Mouse (Mus musculus) liver, embryonic 12.5 days (tissue): ENCODE data around the gene Wasf1. TPM values are rescaled to one million over a fixed set of nuclear protein-coding genes. Genes with fewer than 3 reads are reported as not detected.

ENCODE experiments used
- ATAC-seq: fragments of 200-750 bp; cut with Nextera tagmentation; 2 replicates; pipeline ENCODE4 v1.8.0; 2017; ENCODE audit warnings: moderate number of reproducible peaks, mild to moderate bottlenecking, moderate library complexity
- H3K27ac ChIP-seq: fragments of 300-500 bp; sonication (generic); 2 replicates; pipeline ENCODE4 v1.5.1; 2016; ENCODE audit warnings: mild to moderate bottlenecking
- H3K27me3 ChIP-seq: fragments of 300-500 bp; sonication (generic); replicated peaks from 2 replicates; pipeline ENCODE4 v1.6.1; 2016; ENCODE audit warnings: mild to moderate bottlenecking, moderate library complexity
- H3K36me3 ChIP-seq: fragments of 300-500 bp; sonication (generic); 2 replicates; pipeline ENCODE4 v1.6.1; 2016; ENCODE audit warnings: mild to moderate bottlenecking, moderate library complexity
- H3K4me1 ChIP-seq: fragments of 300-500 bp; sonication (generic); 2 replicates; pipeline ENCODE4 v1.6.1; 2016
- H3K4me2 ChIP-seq: fragments of 300-500 bp; sonication (generic); 2 replicates; pipeline ENCODE4 v1.6.1; 2016; ENCODE audit warnings: mild to moderate bottlenecking, moderate library complexity
- H3K4me3 ChIP-seq: fragments of 300-500 bp; sonication (generic); 2 replicates; pipeline ENCODE4 v1.5.1; 2016; ENCODE audit warnings: mild to moderate bottlenecking, moderate library complexity
- H3K9ac ChIP-seq: fragments of 300-500 bp; sonication (generic); 2 replicates; pipeline ENCODE4 v1.6.1; 2016; ENCODE audit warnings: mild to moderate bottlenecking, moderate library complexity
- H3K9me3 ChIP-seq: fragments of 300-500 bp; sonication (generic); replicated peaks from 2 replicates; pipeline ENCODE4 v1.6.1; 2016; ENCODE audit warnings: mild to moderate bottlenecking, moderate library complexity
- WGBS: fragments of 180-500 bp; shearing (Covaris S2); methylation state at CpG from one replicate; pipeline ENCODE4 v1.1.7; 2016; ENCODE audit not compliant: insufficient replicate concordance; 5-methylcytosine and 5-hydroxymethylcytosine counted together
- polyA plus RNA-seq: library from polyadenylated mRNA; unstranded; fragments of >200 nt; fragmentation: Nextera tagmentation; extraction: Ambion mirVana; gene quantifications from 2 replicates; pipeline ENCODE4 v1.2.1, GENCODE M21; 2016

Gene Wasf1
- polyA plus RNA-seq, result 3.2 and 3.3 TPM in 2 replicates

DNA sequence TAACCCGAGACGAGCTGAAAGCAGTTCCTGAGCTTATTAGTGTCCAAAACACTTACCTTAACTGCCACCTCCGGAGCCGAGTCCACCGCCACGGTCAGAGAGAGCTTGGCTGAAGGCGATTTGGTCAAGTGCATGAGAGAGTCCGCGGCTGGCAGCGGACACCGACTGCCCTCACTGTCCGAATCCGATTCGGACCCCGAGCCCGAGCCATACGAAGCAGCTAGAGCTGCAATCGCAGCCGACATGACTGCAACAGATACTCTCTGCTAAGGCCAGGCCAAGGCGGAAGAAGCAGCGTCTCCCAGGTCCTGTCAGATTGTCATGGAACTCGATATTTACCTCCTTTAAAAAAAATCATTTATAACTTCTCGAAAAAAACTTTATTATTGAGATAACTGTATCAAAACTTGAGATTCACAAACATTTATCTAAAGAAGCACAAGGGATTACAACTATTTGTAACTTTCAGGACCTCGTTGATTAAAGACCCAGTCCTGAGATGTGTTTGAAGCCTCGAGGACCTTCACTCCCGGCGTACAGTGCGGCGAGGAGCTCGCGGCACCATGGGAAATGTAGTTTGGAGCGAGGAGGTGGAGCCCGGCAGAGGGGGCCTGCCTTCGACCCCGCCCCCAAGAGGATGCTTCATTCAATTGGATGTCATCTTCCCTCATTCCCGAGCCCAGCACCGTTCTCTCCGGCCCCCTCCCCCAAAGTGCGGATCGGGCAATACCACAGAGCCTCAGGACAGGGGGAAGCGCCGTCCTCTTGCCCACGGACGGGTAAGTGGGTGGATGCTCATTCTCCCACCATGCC is at the start of gene Wasf1, which contains the start of gene Cdc40:
TSS of gene Wasf1 (plus strand) at position 645 of the 813 bp plus-strand sequence.
TSS of gene Cdc40 (minus strand) at position 481 of the 813 bp plus-strand sequence.
- H3K9ac ChIP-seq, result peak within 1 kb of the TSS; percentile 87
- H3K27ac ChIP-seq, result peak within 1 kb of the TSS; percentile 86
- no peaks in the 10 kb centered on the region for H3K9me3 ChIP-seq
- peak within 1 kb of the TSS; percentile 100 for H3K4me2 ChIP-seq
- peaks cover 15% of the 10 kb centered on the region for H3K27me3 ChIP-seq
- H3K36me3 ChIP-seq, result peaks cover 10% of the 10 kb centered on the region
- peak; percentile 96 for ATAC-seq
- peaks cover 41% of the 10 kb centered on the region for H3K4me1 ChIP-seq
- peak within 1 kb of the TSS; percentile 96 for H3K4me3 ChIP-seq
- under 1% methylated on average over 44 of the region's 44 CpGs for WGBS

DNA sequence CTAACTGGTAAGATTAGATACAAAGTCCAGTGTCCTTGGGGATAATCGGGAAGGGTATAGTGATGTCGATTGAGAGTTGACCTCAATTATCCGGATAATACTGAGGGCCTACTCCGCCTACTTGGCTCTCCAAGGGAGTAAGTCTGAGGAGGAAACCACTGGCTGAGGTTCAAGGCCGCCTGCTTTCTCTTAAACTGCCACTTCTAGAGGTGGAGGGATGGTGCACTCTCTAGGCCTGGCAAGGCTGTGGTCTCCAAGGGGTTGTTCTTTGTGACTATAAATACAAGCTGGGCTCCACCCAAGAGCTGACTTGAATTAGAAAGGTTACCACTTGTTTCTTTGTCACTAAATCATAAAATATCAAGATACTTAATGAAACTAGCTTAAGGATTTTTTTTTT is 43.2 kb upstream of the Wasf1 start:
- Histone ChIP-seq H3K36me3 (peaks cover 69% of the 10 kb centered on the region), H3K9me3 (no peaks in the 10 kb centered on the region), H3K27ac (no peak overlapping the region), H3K4me3 (no peak overlapping the region), H3K4me1 (no peaks in the 10 kb centered on the region), H3K27me3 (no peaks in the 10 kb centered on the region), H3K9ac (no peak overlapping the region), H3K4me2 (no peak overlapping the region)
- ATAC-seq, result no peak
- WGBS, result 77% methylated on average over 5 of the region's 5 CpGs

DNA sequence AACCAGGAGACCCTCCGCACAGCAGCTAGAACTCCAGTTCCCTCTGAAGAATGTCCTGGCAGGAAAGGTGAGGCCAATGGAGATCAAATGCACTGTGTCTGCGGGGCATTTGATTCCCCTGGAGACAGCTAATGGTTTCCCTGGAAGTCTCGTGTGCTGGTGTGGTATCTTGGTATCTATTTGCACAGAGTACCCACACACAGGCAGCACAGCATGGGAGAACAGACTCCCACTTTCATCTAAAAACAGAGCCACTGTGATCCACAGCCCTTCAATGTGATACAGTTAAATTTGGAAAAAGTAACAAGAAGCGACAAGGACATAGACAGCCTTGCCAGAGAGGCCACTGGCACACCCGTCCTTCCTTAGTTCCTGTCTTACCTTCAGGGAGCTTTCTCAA is 39.4 kb upstream of the Wasf1 start:
- no peak for ATAC-seq
- no peak overlapping the region for H3K9ac ChIP-seq
- no peaks in the 10 kb centered on the region for H3K27me3 ChIP-seq
- H3K4me2 ChIP-seq, result no peak overlapping the region
- no peaks in the 10 kb centered on the region for H3K4me1 ChIP-seq
- H3K9me3 ChIP-seq, result no peaks in the 10 kb centered on the region
- H3K27ac ChIP-seq, result no peak overlapping the region
- WGBS, result 88% methylated on average over 5 of the region's 5 CpGs
- no peak overlapping the region for H3K4me3 ChIP-seq
- H3K36me3 ChIP-seq, result peaks cover 74% of the 10 kb centered on the region

DNA sequence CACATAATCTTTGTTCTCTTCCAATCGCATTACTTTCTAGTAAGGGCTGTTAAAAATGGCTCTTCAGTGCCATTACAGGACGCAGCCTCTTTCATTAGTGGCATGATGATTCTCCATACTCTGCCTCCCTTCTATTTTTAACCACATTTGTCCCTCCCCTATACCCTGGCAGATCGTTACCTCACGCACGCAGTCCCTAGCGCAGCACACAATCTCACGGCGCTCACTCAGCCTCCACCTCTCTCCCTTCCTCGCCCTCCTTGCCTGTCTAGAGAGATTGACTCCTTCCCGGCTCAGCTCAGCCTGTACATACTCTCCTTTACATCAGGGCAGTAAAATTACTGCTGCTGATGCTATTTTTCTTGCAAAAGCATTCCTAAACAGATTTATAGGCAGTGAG is 38.7 kb upstream of the Wasf1 start:
- no peaks in the 10 kb centered on the region for H3K9me3 ChIP-seq
- peaks cover 77% of the 10 kb centered on the region for H3K36me3 ChIP-seq
- ATAC-seq, result no peak
- WGBS, result 78% methylated on average over 10 of the region's 10 CpGs
- H3K27me3 ChIP-seq, result no peaks in the 10 kb centered on the region
- no peaks in the 10 kb centered on the region for H3K4me1 ChIP-seq
- no peak overlapping the region for H3K9ac ChIP-seq
- no peak overlapping the region for H3K4me2 ChIP-seq
- no peak overlapping the region for H3K4me3 ChIP-seq
- H3K27ac ChIP-seq, result no peak overlapping the region

DNA sequence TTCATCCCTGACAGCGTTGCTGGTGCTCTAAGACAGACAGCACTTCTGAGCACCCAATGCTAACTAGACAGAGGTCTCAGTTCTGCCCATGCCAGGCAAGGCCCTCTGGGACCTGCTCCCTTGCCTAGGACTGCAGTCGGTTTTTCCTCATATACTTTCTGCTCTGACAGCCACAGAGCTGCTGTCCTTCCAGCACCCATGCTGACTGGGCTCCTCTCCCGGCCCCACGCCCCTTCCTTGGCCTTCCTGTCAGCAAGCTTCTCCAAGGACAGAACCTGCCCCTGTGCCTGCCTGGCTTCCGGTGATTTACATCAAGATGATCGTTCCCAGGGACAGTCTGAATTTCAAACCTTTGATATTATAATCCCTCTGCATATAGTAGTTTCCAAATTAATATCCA is 37.6 kb upstream of the Wasf1 start:
- no peak overlapping the region for H3K27ac ChIP-seq
- no peak overlapping the region for H3K4me2 ChIP-seq
- ATAC-seq, result no peak
- H3K4me3 ChIP-seq, result no peak overlapping the region
- no peak overlapping the region for H3K9ac ChIP-seq
- H3K27me3 ChIP-seq, result no peaks in the 10 kb centered on the region
- peaks cover 78% of the 10 kb centered on the region for H3K36me3 ChIP-seq
- 78% methylated on average over 6 of the region's 6 CpGs for WGBS
- no peaks in the 10 kb centered on the region for H3K9me3 ChIP-seq
- no peaks in the 10 kb centered on the region for H3K4me1 ChIP-seq

DNA sequence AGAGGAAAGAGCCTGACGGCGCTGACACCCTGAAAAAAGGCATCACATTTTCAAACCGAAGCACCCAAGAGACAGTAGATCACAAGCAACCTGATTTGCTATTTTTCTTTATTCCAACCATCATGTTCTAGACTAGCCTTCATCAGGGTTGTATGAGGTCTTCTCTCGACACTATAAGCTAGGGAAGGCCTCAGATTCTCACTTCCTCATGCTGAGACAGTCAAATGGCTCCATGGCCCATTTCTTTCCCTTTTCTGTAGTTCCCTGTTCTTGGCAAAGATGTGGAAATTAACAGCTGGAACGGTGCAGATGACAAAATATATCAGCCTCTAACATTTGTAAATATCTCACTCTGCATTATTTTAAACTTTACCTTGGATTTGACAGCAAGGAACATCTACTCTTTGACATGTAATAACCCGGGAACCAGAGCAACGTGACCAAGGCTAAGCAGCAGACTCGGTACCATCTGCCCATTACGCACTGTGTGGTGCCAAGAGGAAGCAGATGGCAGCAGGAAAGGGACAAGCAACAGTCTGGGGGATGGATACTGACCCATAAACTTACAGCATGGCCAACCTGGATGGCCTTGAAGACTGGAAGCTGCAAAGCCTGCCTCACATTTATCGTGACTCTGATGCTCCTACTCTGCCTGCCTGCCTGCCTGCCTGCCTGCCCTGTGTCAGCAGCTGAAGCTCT is 36.0 kb upstream of the Wasf1 start:
- WGBS, result 84% methylated on average over 10 of the region's 10 CpGs
- Histone ChIP-seq H3K36me3 (peaks cover 62% of the 10 kb centered on the region), H3K27ac (no peak overlapping the region), H3K27me3 (no peaks in the 10 kb centered on the region), H3K4me1 (no peaks in the 10 kb centered on the region), H3K9ac (no peak overlapping the region), H3K9me3 (no peaks in the 10 kb centered on the region), H3K4me2 (no peak overlapping the region), H3K4me3 (no peak overlapping the region)
- ATAC-seq, result no peak

DNA sequence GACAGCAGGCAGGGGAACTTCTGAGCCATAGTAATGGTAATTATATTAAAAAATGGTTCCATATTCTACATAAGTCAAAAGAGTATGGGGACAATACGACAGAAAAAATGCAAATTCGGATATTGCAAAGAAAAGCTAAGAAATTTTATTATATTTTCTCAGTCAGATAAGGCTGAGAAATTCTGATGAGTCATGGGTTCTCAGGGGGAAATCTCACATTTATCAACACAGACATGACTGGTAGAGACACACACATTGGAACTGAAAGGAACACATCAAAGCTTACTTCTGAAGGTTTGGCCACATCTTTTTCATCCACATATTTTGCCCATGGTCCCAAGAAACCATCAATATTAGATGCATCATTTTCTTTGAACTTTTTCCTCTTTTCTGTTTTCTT is 32.6 kb upstream of the Wasf1 start:
- H3K4me2 ChIP-seq, result no peak overlapping the region
- no peaks in the 10 kb centered on the region for H3K4me1 ChIP-seq
- no peaks in the 10 kb centered on the region for H3K9me3 ChIP-seq
- H3K36me3 ChIP-seq, result peaks cover 42% of the 10 kb centered on the region
- WGBS, result 70% methylated on average over 2 of the region's 2 CpGs
- H3K4me3 ChIP-seq, result no peak overlapping the region
- H3K9ac ChIP-seq, result no peak overlapping the region
- H3K27me3 ChIP-seq, result no peaks in the 10 kb centered on the region
- ATAC-seq, result no peak
- no peak overlapping the region for H3K27ac ChIP-seq

DNA sequence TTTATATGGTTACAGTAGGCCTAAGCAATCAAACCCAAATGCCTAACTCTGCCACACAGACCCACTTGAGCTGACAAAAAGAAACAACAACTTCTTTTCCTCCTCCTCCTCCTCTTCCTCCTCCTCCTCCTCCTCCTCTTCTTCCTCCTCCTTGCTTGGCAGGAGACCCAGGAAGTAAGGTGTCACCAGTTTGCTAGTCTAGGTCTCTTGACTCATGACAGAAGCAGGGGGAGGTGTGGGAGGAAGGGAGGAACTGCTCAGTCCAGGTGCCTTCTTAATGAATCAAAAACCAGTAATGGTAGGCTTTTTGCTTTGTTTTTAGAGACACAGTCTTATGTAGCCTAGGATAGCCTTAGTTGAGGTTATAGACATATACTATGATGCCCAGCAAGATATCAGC is 32.1 kb upstream of the Wasf1 start:
- Histone ChIP-seq H3K4me1 (no peaks in the 10 kb centered on the region), H3K4me2 (no peak overlapping the region), H3K36me3 (peaks cover 40% of the 10 kb centered on the region), H3K27ac (no peak overlapping the region), H3K4me3 (no peak overlapping the region), H3K9ac (no peak overlapping the region), H3K27me3 (no peaks in the 10 kb centered on the region), H3K9me3 (no peaks in the 10 kb centered on the region)
- no peak for ATAC-seq

DNA sequence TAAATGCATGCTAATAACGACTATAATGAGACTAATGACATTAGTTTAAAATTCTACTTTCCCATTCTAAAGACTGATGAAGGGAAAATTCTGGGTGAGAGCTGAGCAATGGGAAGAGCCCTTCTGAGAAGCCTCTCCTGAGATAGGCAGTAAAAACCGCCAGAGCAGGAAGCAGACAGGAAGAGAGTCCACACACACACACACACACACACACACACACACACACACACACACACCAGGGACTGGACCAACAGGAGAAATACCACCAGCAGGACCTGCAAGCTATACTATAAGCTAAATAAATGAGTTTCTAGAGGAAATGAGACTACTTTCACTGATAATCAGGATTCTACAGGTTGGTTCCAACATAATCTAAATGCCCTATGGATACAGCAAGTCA is 27.7 kb upstream of the Wasf1 start:
- 37% methylated on average over 2 of the region's 2 CpGs for WGBS
- Histone ChIP-seq H3K4me2 (no peak overlapping the region), H3K36me3 (peaks cover 8% of the 10 kb centered on the region), H3K27me3 (no peaks in the 10 kb centered on the region), H3K9me3 (no peaks in the 10 kb centered on the region), H3K9ac (no peak overlapping the region), H3K4me3 (no peak overlapping the region), H3K27ac (no peak overlapping the region), H3K4me1 (no peaks in the 10 kb centered on the region)
- ATAC-seq, result no peak

DNA sequence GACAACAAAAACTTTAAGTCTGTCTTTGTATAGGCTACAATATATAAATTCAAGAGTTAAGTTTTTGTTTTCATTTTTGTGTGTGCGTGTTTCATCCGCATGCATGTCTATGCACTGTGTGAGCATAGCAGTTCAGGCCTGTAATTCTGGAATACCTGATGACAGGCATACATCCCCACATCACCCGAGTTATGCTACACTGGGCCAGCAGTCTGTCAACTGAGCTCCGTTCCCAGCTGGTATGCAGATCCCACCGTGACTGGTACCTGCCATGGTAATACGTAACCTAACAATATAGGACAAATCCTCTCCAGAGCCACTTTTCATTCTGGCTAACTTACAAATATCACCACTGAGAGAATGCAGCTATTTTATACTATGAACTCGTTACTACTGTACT is 26.6 kb upstream of the Wasf1 start:
- Histone ChIP-seq H3K4me3 (no peak overlapping the region), H3K9me3 (no peaks in the 10 kb centered on the region), H3K4me2 (no peak overlapping the region), H3K36me3 (peaks cover 12% of the 10 kb centered on the region), H3K4me1 (no peaks in the 10 kb centered on the region), H3K9ac (no peak overlapping the region), H3K27ac (no peak overlapping the region), H3K27me3 (no peaks in the 10 kb centered on the region)
- no peak for ATAC-seq
- WGBS, result 86% methylated on average over 7 of the region's 7 CpGs

DNA sequence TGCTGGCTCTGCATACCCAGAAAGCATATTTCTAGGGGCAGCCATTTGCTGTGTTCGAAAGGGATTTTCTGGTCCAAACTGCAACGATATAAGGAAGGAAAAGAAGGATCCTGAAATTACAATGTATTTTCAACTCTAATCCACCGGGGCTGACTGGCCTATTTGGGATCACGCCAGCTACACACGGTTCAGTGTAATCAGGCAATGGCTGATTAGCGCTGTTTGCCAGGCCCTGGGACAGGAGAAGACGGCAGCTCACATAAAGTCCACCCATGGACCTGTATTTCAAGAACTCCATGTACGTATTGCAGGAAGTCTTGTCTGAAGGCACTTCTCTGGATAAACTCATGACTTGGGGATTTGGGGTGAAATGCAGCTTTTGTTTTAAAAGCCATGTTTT is 25.7 kb upstream of the Wasf1 start:
- Histone ChIP-seq H3K4me1 (no peaks in the 10 kb centered on the region), H3K36me3 (peaks cover 12% of the 10 kb centered on the region), H3K9ac (no peak overlapping the region), H3K27ac (no peak overlapping the region), H3K4me2 (no peak overlapping the region), H3K9me3 (no peaks in the 10 kb centered on the region), H3K27me3 (no peaks in the 10 kb centered on the region), H3K4me3 (no peak overlapping the region)
- 86% methylated on average over 8 of the region's 8 CpGs for WGBS
- no peak for ATAC-seq

DNA sequence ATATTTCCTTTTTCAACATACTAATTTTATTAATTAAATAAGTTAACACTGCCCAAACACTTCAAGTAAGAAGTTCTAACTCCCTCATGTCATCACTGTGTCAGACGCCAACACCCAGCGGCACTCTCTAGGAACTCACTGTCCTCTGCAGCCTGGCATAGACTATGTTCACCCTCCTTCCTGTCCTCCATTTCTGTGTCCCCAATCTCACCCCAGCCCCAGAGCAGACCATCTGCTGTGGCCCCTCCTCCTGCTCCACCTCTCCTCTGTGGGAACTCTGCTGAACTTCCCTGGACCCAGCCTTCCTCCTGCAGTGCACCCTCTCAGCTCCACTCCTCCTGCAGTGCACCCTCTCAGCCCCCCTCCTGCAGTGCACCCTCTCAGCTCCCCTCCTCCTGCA is 15.2 kb upstream of the Wasf1 start:
- 90% methylated on average over 2 of the region's 2 CpGs for WGBS
- no peak overlapping the region for H3K4me2 ChIP-seq

More for the DNA sequence above, 15.2 kb upstream of the Wasf1 start:
- ATAC-seq, result no peak
- H3K9ac ChIP-seq, result no peak overlapping the region
- peaks cover 37% of the 10 kb centered on the region for H3K36me3 ChIP-seq
- H3K27ac ChIP-seq, result no peak overlapping the region
- H3K9me3 ChIP-seq, result 0 out of 2 replicates have a peak, but pooled peaks cover 4% of the 10 kb centered on the region
- no peaks in the 10 kb centered on the region for H3K27me3 ChIP-seq
- H3K4me3 ChIP-seq, result no peak overlapping the region
- peaks cover 6% of the 10 kb centered on the region; the same call in 1 of the 2 replicates for H3K4me1 ChIP-seq
